Comparison of ENCODE assay signal across 17 mouse cellular contexts in genomic region chr3:120982795-120983555, GRCm38 (mm10).
DNase-seq lines count a peak whose midpoint lies in the region; ATAC-seq and TF ChIP-seq lines count a peak whose summit lies in the region.
"Had no signal": no experiment of that assay in that cellular context is flagged by ENCODE, and none has a peak within 500 bp of the region (broad histone marks: within the 10 kb centered on the region; RNA-seq: fewer than 3 reads in every experiment).

No protein-coding gene starts in this region.

- H3K4me2 ChIP-seq in embryonic facial prominence, embryonic 15.5 days (replicated peaks): peak overlapping the region; percentile 31; the same call in 1 of the 2 replicates
- peak overlapping the region; percentile 46 for H3K4me2 ChIP-seq in hindbrain, embryonic 15.5 days
- H3K4me2 ChIP-seq in midbrain, postnatal 0 days (ENCODE audit: low read depth, low read length, poor library complexity, severe bottlenecking): peak overlapping the region; percentile 47
- H3K4me2 ChIP-seq: liver, embryonic 15.5 days had no signal

- WGBS in embryonic facial prominence, embryonic 15.5 days: 39% methylated on average over 10 of the region's 10 CpGs
- WGBS in hindbrain, embryonic 15.5 days: 23% methylated on average over 10 of the region's 10 CpGs
- 21% methylated on average over 10 of the region's 10 CpGs for WGBS in midbrain, postnatal 0 days

- no peak overlapping the region for H3K4me3 ChIP-seq in embryonic facial prominence, embryonic 15.5 days (replicated peaks)
- no peak overlapping the region for H3K4me3 ChIP-seq in hindbrain, embryonic 15.5 days
- H3K4me3 ChIP-seq in midbrain, postnatal 0 days (ENCODE audit: low read depth, low read length): no peak overlapping the region
- H3K4me3 ChIP-seq: limb, embryonic 12.5 days; liver, embryonic 15.5 days had no signal

- intact Hi-C loops in gastrocnemius, postnatal 36 days (cut with DNase I): no loop called here

- no peak for TF ChIP-seq CTCF in midbrain, postnatal 0 days (IDR thresholded peaks at IDR 0.05)

- no peaks in the 10 kb centered on the region for H3K36me3 ChIP-seq in embryonic facial prominence, embryonic 15.5 days
- no peaks in the 10 kb centered on the region for H3K36me3 ChIP-seq in hindbrain, embryonic 15.5 days
- no peaks in the 10 kb centered on the region for H3K36me3 ChIP-seq in midbrain, postnatal 0 days (ENCODE audit: insufficient read depth, low read length)
- H3K36me3 ChIP-seq: limb, embryonic 12.5 days; liver, embryonic 15.5 days had no signal

- no peak overlapping the region for H3K9ac ChIP-seq in embryonic facial prominence, embryonic 15.5 days
- 0 out of 2 replicates have a peak overlapping the region, but pooled peaks have one; percentile 10 for H3K9ac ChIP-seq in hindbrain, embryonic 15.5 days
- no peak overlapping the region for H3K9ac ChIP-seq in midbrain, postnatal 0 days (replicated peaks; ENCODE audit: low read length, poor library complexity, severe bottlenecking)
- H3K9ac ChIP-seq: limb, embryonic 12.5 days; liver, embryonic 15.5 days had no signal

- no peak overlapping the region for H3K27ac ChIP-seq in embryonic facial prominence, embryonic 15.5 days (replicated peaks)
- H3K27ac ChIP-seq in hindbrain, embryonic 15.5 days (replicated peaks): peak overlapping the region; percentile 59; the same call in 1 of the 2 replicates
- H3K27ac ChIP-seq in midbrain, postnatal 0 days (ENCODE audit: low read depth, low read length): no peak overlapping the region
- H3K27ac ChIP-seq: limb, embryonic 12.5 days; liver, embryonic 15.5 days had no signal

- H3K27me3 ChIP-seq in embryonic facial prominence, embryonic 15.5 days: no peaks in the 10 kb centered on the region
- H3K27me3 ChIP-seq in hindbrain, embryonic 15.5 days: no peaks in the 10 kb centered on the region
- H3K27me3 ChIP-seq in midbrain, postnatal 0 days (ENCODE audit: insufficient read depth, low read length): no peaks in the 10 kb centered on the region
- H3K27me3 ChIP-seq: CH12.LX; limb, embryonic 12.5 days; liver, embryonic 15.5 days; Patski had no signal

- peak; percentile 20 for DNase-seq in cerebellum, adult 9-10 months
- DNase-seq in midbrain, postnatal 0 days (ENCODE audit: low spot score): peak; percentile 35
- DNase-seq in lung, postnatal 36 days: no peak
- no peak for DNase-seq in gastrocnemius, postnatal 36 days
- DNase-seq in spleen, adult 12 weeks (ENCODE audit: low spot score): no peak
- DNase-seq: heart, postnatal 4 days; kidney, adult 18-20 months; kidney, postnatal 4 days; spleen, adult 18-20 months; thymus, postnatal 4 days had no signal

- no peaks in the 10 kb centered on the region for H3K9me3 ChIP-seq in embryonic facial prominence, embryonic 15.5 days (replicated peaks)
- H3K9me3 ChIP-seq in hindbrain, embryonic 15.5 days: no peaks in the 10 kb centered on the region
- H3K9me3 ChIP-seq in midbrain, postnatal 0 days (ENCODE audit: low read length): no peaks in the 10 kb centered on the region
- H3K9me3 ChIP-seq: limb, embryonic 12.5 days; liver, embryonic 15.5 days had no signal

- ATAC-seq in cerebellum, adult (ENCODE audit: insufficient number of reproducible peaks, low FRiP score, low TSS enrichment): no peak
- no peak for ATAC-seq in embryonic facial prominence, embryonic 15.5 days (ENCODE audit: insufficient number of reproducible peaks, low FRiP score, low TSS enrichment, low read depth)
- peak; percentile 54; the same call in 1 of the 2 replicates for ATAC-seq in hindbrain, embryonic 15.5 days (ENCODE audit: low FRiP score, low read depth)
- no peak for ATAC-seq in midbrain, postnatal 0 days (ENCODE audit: low FRiP score)
- ATAC-seq: Patski had no signal

- no peaks in the 10 kb centered on the region for H3K4me1 ChIP-seq in embryonic facial prominence, embryonic 15.5 days
- H3K4me1 ChIP-seq in hindbrain, embryonic 15.5 days (replicated peaks): no peaks in the 10 kb centered on the region; the same call in 1 of the 2 replicates
- H3K4me1 ChIP-seq in midbrain, postnatal 0 days (ENCODE audit: insufficient read depth, low read length): no peaks in the 10 kb centered on the region
- H3K4me1 ChIP-seq: liver, embryonic 15.5 days had no signal

Comparison
In these comparisons a context has a peak if more than half of its experiments do, and no peak if none do; other contexts are left out.
1. DNase-seq: peak in cerebellum, adult 9-10 months (single experiment) and midbrain, postnatal 0 days (single experiment); none in lung, postnatal 36 days (single experiment), gastrocnemius, postnatal 36 days (0 of 2) and spleen, adult 12 weeks (single experiment).
2. Peak in every context shown above with its lines, with median percentiles within 50 percentile points of each other: H3K4me2 ChIP-seq.